In the genomic region with DNA sequence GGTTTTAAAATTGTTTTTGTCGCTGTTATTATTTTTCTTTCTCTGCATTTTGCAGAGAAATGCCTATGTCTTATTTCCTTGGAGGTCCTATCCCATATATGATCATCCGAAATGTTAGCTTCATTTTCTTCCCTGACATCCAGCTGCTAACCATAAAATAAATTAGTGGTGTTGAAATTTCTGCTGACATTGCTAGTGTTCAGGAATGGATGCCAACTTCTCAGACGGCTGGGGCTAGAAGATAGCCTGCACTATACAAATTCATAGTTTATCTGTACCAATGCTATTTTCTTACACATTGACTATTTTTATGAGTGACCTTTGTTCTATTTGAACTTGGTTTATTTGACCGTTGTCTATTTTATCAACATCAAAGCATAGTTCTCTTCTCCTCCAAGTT, we compare ENCODE assay signal across 18 mouse cellular contexts. TPM values are rescaled to one million over a fixed set of nuclear protein-coding genes. Genes with fewer than 3 reads are reported as not detected.
DNase-seq lines count a peak whose midpoint lies in the region; ATAC-seq and TF ChIP-seq lines count a peak whose summit lies in the region.
"Had no signal": no experiment of that assay in that cellular context is flagged by ENCODE, and none has a peak within 500 bp of the region (broad histone marks: within the 10 kb centered on the region; RNA-seq: fewer than 3 reads in every experiment).

No protein-coding gene starts in this region.

- peak; percentile 30 for DNase-seq in forebrain, embryonic 14.5 days (ENCODE audit: low spot score)
- DNase-seq in forebrain, embryonic 11.5 days (ENCODE audit: low spot score) = no peak
- no peak for DNase-seq in layer of hippocampus, adult 2 months (ENCODE audit: low spot score in 2 of 2)
- no peak for DNase-seq in layer of hippocampus, postnatal 36 days
- DNase-seq in NIH3T3 (ENCODE audit: low read depth) = peak; percentile 53
- no peak for DNase-seq in hindbrain, postnatal 0 days (ENCODE audit: low spot score)
- DNase-seq in thymus, postnatal 4 days = no peak
- DNase-seq in B cell, adult 2 months = no peak
- DNase-seq: cerebellum, adult 8-10 months; gastrocnemius, adult 2 months; heart, postnatal 4 days; liver, postnatal 0 days; thymus, postnatal 14 days had no signal

- no peaks in the 10 kb centered on the region for H3K9me3 ChIP-seq in forebrain, embryonic 14.5 days (replicated peaks; ENCODE audit: control insufficient read depth, low read length)
- H3K9me3 ChIP-seq in forebrain, embryonic 11.5 days (ENCODE audit: control insufficient read depth, low read length) = no peaks in the 10 kb centered on the region
- H3K9me3 ChIP-seq in hindbrain, postnatal 0 days (ENCODE audit: low read length) = no peaks in the 10 kb centered on the region
- H3K9me3 ChIP-seq: limb, embryonic 10.5 days had no signal

- peaks cover 4% of the 10 kb centered on the region; the same call in 1 of the 2 replicates for H3K36me3 ChIP-seq in forebrain, embryonic 14.5 days (ENCODE audit: control insufficient read depth, insufficient read depth, low read length)
- no peaks in the 10 kb centered on the region for H3K36me3 ChIP-seq in forebrain, embryonic 11.5 days (ENCODE audit: control insufficient read depth, insufficient read depth, low read length)
- H3K36me3 ChIP-seq in hindbrain, postnatal 0 days (ENCODE audit: insufficient read depth, low read length) = peaks cover 2% of the 10 kb centered on the region; the same call in 1 of the 2 replicates

- no peak overlapping the region; the same call in 1 of the 2 replicates for H3K4me2 ChIP-seq in forebrain, embryonic 14.5 days (ENCODE audit: low read length)
- H3K4me2 ChIP-seq in forebrain, embryonic 11.5 days (ENCODE audit: low read depth, low read length, severe bottlenecking) = no peak overlapping the region
- H3K4me2 ChIP-seq in hindbrain, postnatal 0 days (ENCODE audit: low read depth, low read length) = no peak overlapping the region

- TF ChIP-seq CTCF in layer of hippocampus, adult 2 months (conservative IDR thresholded peaks at IDR 0.05) = no peak
- no peak for TF ChIP-seq CTCF in hindbrain, postnatal 0 days (IDR thresholded peaks at IDR 0.05; ENCODE audit: low read depth)

- ATAC-seq in forebrain, embryonic 14.5 days = no peak
- no peak for ATAC-seq in forebrain, embryonic 11.5 days (replicated peaks; ENCODE audit: low FRiP score)
- no peak for ATAC-seq in hindbrain, postnatal 0 days
- ATAC-seq: intestine, postnatal 0 days; liver, postnatal 0 days had no signal

- no peaks in the 10 kb centered on the region for H3K27me3 ChIP-seq in forebrain, embryonic 14.5 days (replicated peaks; ENCODE audit: control insufficient read depth, insufficient read depth, low read length)
- no peaks in the 10 kb centered on the region for H3K27me3 ChIP-seq in forebrain, embryonic 11.5 days (ENCODE audit: control insufficient read depth, insufficient read depth, low read length)
- no peaks in the 10 kb centered on the region for H3K27me3 ChIP-seq in hindbrain, postnatal 0 days (ENCODE audit: insufficient read depth, low read length)
- H3K27me3 ChIP-seq: CH12.LX had no signal

- no peak overlapping the region for H3K9ac ChIP-seq in forebrain, embryonic 14.5 days (ENCODE audit: low read length)
- no peak overlapping the region for H3K9ac ChIP-seq in forebrain, embryonic 11.5 days (ENCODE audit: low read length)
- no peak overlapping the region for H3K9ac ChIP-seq in hindbrain, postnatal 0 days (replicated peaks; ENCODE audit: low read length)
- H3K9ac ChIP-seq: liver, postnatal 0 days had no signal

- H3K27ac ChIP-seq in forebrain, embryonic 14.5 days (ENCODE audit: low read depth, low read length) = no peak overlapping the region
- H3K27ac ChIP-seq in forebrain, embryonic 11.5 days (ENCODE audit: low read depth, low read length) = no peak overlapping the region
- H3K27ac ChIP-seq in layer of hippocampus, adult 2 months = peak overlapping the region; percentile 82
- H3K27ac ChIP-seq in hindbrain, postnatal 0 days = 0 out of 2 replicates have a peak overlapping the region, but pooled peaks have one; percentile 15
- H3K27ac ChIP-seq: gastrocnemius, adult 2 months; limb, embryonic 10.5 days had no signal

- WGBS in forebrain, embryonic 14.5 days = 46% methylated on average over 4 of the region's 4 CpGs
- WGBS in forebrain, embryonic 11.5 days = 49% methylated on average over 4 of the region's 4 CpGs
- whole genome bisulfite sequencing in hindbrain, postnatal 0 days = 35% methylated on average over 4 of the region's 4 CpGs

- H3K4me1 ChIP-seq in forebrain, embryonic 14.5 days (ENCODE audit: control insufficient read depth, insufficient read depth, low read length) = peaks cover 36% of the 10 kb centered on the region
- peaks cover 16% of the 10 kb centered on the region for H3K4me1 ChIP-seq in forebrain, embryonic 11.5 days (replicated peaks; ENCODE audit: control insufficient read depth, insufficient read depth, low read length)
- H3K4me1 ChIP-seq in hindbrain, postnatal 0 days (ENCODE audit: insufficient read depth, low read length) = peaks cover 24% of the 10 kb centered on the region

- H3K4me3 ChIP-seq in forebrain, embryonic 14.5 days (ENCODE audit: low read depth, low read length) = no peak overlapping the region
- no peak overlapping the region for H3K4me3 ChIP-seq in forebrain, embryonic 11.5 days (ENCODE audit: low read depth, low read length)
- H3K4me3 ChIP-seq in layer of hippocampus, adult 2 months = no peak overlapping the region
- no peak overlapping the region for H3K4me3 ChIP-seq in hindbrain, postnatal 0 days (ENCODE audit: low read length)
- H3K4me3 ChIP-seq: limb, embryonic 10.5 days had no signal

RNA-seq across cellular contexts. Expression of a gene that starts 20.8 kb away (rescaled TPM):
- 532 and 624 TPM in 2 replicates for polyA plus RNA-seq in forebrain, embryonic 14.5 days (2014; fragmentation: Nextera tagmentation; extraction: Ambion mirVana)
- 188 and 192 TPM in 2 replicates for polyA plus RNA-seq in forebrain, embryonic 11.5 days (2014; fragmentation: Nextera tagmentation; extraction: Ambion mirVana)
- 100 to 1,000 TPM; 217 to 220 TPM for total RNA-seq in layer of hippocampus, adult 2 months (2021)
- total RNA-seq in layer of hippocampus, postnatal 36 days (2021) = 100 to 1,000 TPM; 234 TPM
- 396 and 403 TPM in 2 replicates for total RNA-seq in hindbrain, postnatal 0 days (2014; rRNA removed)
- polyA plus RNA-seq in hindbrain, postnatal 0 days (2015; fragmentation: Nextera tagmentation; extraction: Ambion mirVana) = 1,251 and 1,433 TPM in 2 replicates
- total RNA-seq: CH12.LX; liver, adult 2 months; MEL had no signal
- polyA plus RNA-seq: liver, adult 2 months had no signal

Comparison
In these comparisons a context has a peak if more than half of its experiments do, and no peak if none do; other contexts are left out.
1. DNase-seq: peak in forebrain, embryonic 14.5 days (single experiment) and NIH3T3 (single experiment); none in forebrain, embryonic 11.5 days (single experiment), layer of hippocampus, adult 2 months (0 of 2), layer of hippocampus, postnatal 36 days (0 of 2), hindbrain, postnatal 0 days (single experiment), thymus, postnatal 4 days (single experiment) and B cell, adult 2 months (0 of 2).
2. H3K27ac ChIP-seq: peak in layer of hippocampus, adult 2 months (single experiment) and hindbrain, postnatal 0 days (single experiment); none in forebrain, embryonic 14.5 days (single experiment) and forebrain, embryonic 11.5 days (single experiment).